Mouse (Mus musculus) bone marrow macrophage, adult 2 months (primary cell): ENCODE measurements around the gene Maml2. TPM values are rescaled to one million over a fixed set of nuclear protein-coding genes. Genes with fewer than 3 reads are reported as not detected.

Source experiments
- H3K27ac ChIP-seq: 2 replicates; pipeline ENCODE4 v1.5.1; 2012; ENCODE audit warnings: low read depth, low read length; ENCODE audit not compliant: insufficient read depth
- H3K4me1 ChIP-seq: 2 replicates; pipeline ENCODE4 v1.6.1; 2012; ENCODE audit warnings: low read length; ENCODE audit not compliant: control insufficient read depth, insufficient read depth
- H3K4me3 ChIP-seq: 2 replicates; pipeline ENCODE4 v1.5.1; 2012; ENCODE audit warnings: mild to moderate bottlenecking, low read length, moderate library complexity; ENCODE audit not compliant: insufficient read depth
- CTCF ChIP-seq: IDR thresholded peaks from 2 replicates; pipeline ENCODE4 v1.5.1; 2012; ENCODE audit warnings: low read depth, mild to moderate bottlenecking, low read length, moderate library complexity
- POLR2A ChIP-seq: IDR thresholded peaks from 2 replicates; pipeline ENCODE4 v1.6.1; 2012; ENCODE audit warnings: mild to moderate bottlenecking, low read depth, low read length, borderline replicate concordance
- polyA plus RNA-seq: library from polyadenylated mRNA; stranded (reverse); fragments of >200 nt; gene quantifications from 2 replicates; pipeline ENCODE4 v1.2.4, GENCODE M21; 2012; ENCODE audit not compliant: missing spikeins, insufficient read depth, insufficient read length

The Maml2 gene
- polyA plus RNA-seq: 9.3 and 10.0 TPM in 2 replicates

GRCm38 (mm10) chr9:13297668-13298512 is at the start of gene Maml2:
Gene Maml2 (plus strand): TSS chr9:13297957.
- H3K4me1 ChIP-seq: peaks cover 12% of the 10 kb centered on the region
- H3K4me3 ChIP-seq: peak within 1 kb of the TSS; percentile 74
- TF ChIP-seq CTCF: no peak
- TF ChIP-seq POLR2A: no peak
- no peak within 1 kb of the TSS for H3K27ac ChIP-seq

DNA sequence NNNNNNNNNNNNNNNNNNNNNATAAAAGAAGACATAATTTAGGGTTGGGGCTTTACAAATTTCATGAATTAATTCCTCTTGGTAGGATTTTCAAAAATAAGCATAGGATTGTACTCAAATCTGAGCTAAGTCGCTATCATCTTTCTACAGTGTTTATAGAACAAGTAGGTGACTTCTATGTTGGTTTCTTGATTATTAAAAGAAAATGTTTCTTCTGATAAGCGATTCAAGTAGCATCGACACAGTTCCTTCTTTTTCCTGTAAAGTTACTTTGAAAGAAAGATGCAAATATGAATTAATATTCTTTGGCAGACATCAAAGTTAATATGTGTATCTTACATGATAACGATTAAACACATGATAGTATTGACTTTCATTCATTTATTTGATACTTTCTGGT is 49.7 kb upstream of the Maml2 start:
- H3K4me3 ChIP-seq: no peak overlapping the region
- no peak overlapping the region for H3K27ac ChIP-seq
- TF ChIP-seq POLR2A: no peak
- TF ChIP-seq CTCF: no peak
- peaks cover 11% of the 10 kb centered on the region for H3K4me1 ChIP-seq

DNA sequence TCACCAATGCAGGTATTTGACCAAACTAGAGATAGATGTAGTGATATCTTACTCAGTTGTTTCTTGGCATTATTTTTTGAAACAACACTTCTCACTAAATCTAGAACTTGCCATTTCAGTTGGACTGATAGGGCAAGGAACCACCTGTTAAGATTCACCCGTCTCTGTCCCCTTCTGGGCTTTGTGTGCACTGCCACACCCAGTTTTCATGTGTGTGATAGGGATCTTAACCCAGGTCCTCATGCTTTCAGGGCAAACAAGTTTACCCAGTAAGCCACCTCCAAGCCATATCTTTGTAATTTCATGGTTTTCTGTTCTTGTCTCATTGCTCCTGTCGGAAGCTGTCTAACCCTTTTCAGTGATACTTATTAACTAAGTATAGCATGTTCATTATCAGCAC is 46.5 kb upstream of the Maml2 start:
- H3K4me3 ChIP-seq: no peak overlapping the region
- H3K4me1 ChIP-seq: peaks cover 3% of the 10 kb centered on the region
- H3K27ac ChIP-seq: no peak overlapping the region
- TF ChIP-seq POLR2A: no peak
- no peak for TF ChIP-seq CTCF

DNA sequence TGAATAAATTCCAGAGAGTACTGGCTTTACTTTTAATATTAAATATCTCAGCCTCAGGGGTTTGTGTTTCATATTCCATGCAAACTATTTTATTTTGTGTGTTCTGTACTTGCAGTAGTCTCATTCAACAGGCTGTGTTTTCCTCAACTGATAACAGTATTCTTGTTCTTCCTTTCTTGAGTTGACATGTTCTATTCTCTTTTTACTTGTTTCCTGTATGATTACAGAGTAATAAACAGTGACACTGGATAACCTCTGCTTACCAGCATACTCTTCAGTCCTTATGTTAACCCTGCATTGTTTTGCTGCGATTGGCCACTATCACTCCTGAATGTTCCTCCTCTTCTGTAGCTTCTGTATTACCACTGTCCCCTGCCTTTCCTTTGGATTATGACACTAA is 41.0 kb upstream of the Maml2 start:
- no peaks in the 10 kb centered on the region for H3K4me1 ChIP-seq
- H3K27ac ChIP-seq: no peak overlapping the region
- H3K4me3 ChIP-seq: no peak overlapping the region
- no peak for TF ChIP-seq CTCF
- TF ChIP-seq POLR2A: no peak

GRCm38 (mm10) chr9:13258173-13258572 is 39.6 kb upstream of the Maml2 start:
- H3K4me1 ChIP-seq: no peaks in the 10 kb centered on the region
- no peak for TF ChIP-seq CTCF
- H3K27ac ChIP-seq: no peak overlapping the region
- no peak overlapping the region for H3K4me3 ChIP-seq

DNA sequence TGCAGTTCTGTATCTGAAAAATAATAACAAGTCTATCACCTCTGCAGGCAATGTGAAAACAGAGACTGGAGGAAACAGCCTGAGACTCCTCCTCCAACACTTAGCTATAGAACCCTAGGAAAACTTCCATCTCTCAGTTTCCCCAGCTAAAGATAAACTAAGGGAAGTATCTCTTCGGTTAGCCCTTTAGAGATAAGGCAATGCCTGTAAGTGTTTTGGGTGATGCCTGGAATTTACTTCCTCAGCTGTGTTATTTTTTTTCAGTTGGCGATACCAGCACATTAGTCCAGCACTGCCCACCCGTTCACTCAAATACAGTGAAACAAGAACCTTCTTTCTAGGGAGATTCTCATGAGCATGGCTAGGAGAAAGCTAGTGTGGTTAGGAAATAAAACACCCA is 36.8 kb upstream of the Maml2 start:
- Histone ChIP-seq H3K4me1 (no peaks in the 10 kb centered on the region), H3K27ac (no peak overlapping the region), H3K4me3 (no peak overlapping the region)
- TF ChIP-seq POLR2A: no peak
- TF ChIP-seq CTCF: no peak

GRCm38 (mm10) chr9:13273219-13273618 is 24.5 kb upstream of the Maml2 start:
- TF ChIP-seq CTCF: no peak
- no peak for TF ChIP-seq POLR2A
- Histone ChIP-seq H3K27ac (no peak overlapping the region), H3K4me3 (no peak overlapping the region), H3K4me1 (no peaks in the 10 kb centered on the region)

DNA sequence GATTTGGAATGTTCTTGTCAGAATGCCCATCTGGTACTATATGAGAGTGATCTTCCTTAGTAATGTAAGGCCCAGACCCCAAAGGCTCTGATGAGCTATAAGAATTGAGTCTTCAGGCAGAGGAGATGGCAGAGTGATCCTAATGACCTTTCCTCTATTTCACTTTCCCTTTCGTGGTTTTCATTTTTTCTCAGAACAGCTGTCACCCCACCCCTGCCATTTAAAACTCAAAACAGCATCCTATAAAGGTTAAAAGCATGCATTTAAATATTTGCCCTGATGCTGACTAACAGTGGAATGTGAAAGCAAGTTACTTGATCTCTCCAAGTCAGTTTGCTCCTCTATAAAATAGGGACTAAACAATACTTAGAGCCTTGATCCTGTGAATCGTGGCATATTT is 10.3 kb upstream of the Maml2 start:
- Histone ChIP-seq H3K27ac (no peak overlapping the region), H3K4me1 (no peaks in the 10 kb centered on the region), H3K4me3 (no peak overlapping the region)
- no peak for TF ChIP-seq CTCF
- no peak for TF ChIP-seq POLR2A

- Histone ChIP-seq H3K4me1 (peaks cover 12% of the 10 kb centered on the region), H3K4me3 (peak overlapping the region; percentile 74), H3K27ac (no peak overlapping the region)
- 0 out of 2 replicates have a peak, but pooled peaks have one; percentile 9 for TF ChIP-seq CTCF
- no peak for TF ChIP-seq POLR2A
Observed at GRCm38 (mm10) chr9:13296274-13297121, 1.3 kb upstream of the Maml2 start.
